Mouse (Mus musculus) E14TG2a.4 (cell line): ENCODE measurements around the gene Ddx42.

Experiments
- CTCF ChIP-seq: conservative IDR thresholded peaks from 2 replicates; pipeline ENCODE4 v1.5.1; 2014; ENCODE audit warnings: low read length
- NANOG ChIP-seq: IDR thresholded peaks from 2 replicates; pipeline ENCODE4 v1.6.1; 2014; ENCODE audit warnings: borderline replicate concordance, low read length, mixed read lengths

DNA sequence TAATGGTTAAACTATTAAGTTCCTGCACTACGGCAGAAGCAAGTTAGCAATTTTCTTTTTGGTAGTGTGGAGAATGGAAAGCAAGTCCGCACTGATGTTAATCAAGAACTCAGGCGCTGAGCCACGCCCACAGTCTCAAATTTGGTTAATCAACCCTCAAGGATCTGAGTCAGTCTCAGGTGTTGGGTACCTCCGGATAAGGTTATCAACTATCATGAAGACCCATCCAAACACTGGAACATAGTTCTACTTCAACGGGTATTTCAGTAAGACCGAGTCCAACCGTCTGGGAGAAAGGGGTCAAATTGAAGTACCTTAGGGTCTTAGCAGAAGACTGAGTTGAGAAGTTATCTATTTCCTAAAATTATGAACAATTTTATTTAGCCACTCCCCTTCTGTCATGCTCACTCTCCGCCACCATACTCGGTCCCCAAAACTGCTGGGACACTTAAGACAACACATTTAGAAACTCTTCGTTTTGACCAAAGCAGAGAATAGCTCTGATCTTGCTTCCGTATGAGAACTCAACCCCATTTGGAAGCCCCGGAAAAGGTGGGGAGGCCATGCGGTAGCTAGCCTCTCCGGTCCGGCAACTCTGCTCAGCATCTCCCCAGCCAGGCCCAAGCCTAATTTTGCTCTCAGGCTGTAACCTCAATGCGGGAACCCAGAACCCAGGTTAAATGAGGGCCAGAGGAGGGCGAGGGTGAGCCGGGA is 23.9 kb upstream of the Ddx42 start:
- TF ChIP-seq CTCF (no peak), NANOG (no peak)
